Mouse (Mus musculus): ENCODE measurements around the gene Trex1. TPM values are rescaled to one million over a fixed set of nuclear protein-coding genes. Genes with fewer than 3 reads are reported as not detected.
A peak's percentile ranks its signal among the peaks of the same experiment; 100 is the strongest.

Gene Trex1
- total RNA-seq, 1 experiment: 7.4 TPM

- no peak overlapping the region for H3K27ac ChIP-seq (ENCODE audit: insufficient read depth, low read depth, low read length, poor library complexity, severe bottlenecking)
- peaks cover 26% of the 10 kb centered on the region for H3K36me3 ChIP-seq (ENCODE audit: control insufficient read depth, insufficient read depth, low read length, poor library complexity, severe bottlenecking)
- H3K9me3 ChIP-seq (ENCODE audit: control insufficient read depth, insufficient read depth, low read depth, low read length): no peaks in the 10 kb centered on the region
- in situ Hi-C loops (cut with MboI; ENCODE audit: low sequenced_read_pairs in 2 of 2, unreplicated experiment in 2 of 2): no loop called here
- H3K4me3 ChIP-seq (ENCODE audit: insufficient read depth in 1 of 2, low read depth in 1 of 2, low read length in 2 of 2, poor library complexity in 1 of 2, severe bottlenecking in 1 of 2): no peak overlapping the region
- no peak for DNase-seq (ENCODE audit: low read depth, low spot score)
- peaks cover 0 to 30% of the 10 kb centered on the region in 2 experiments; a peak in 2 of 4 replicates for H3K4me1 ChIP-seq (ENCODE audit: control insufficient read depth in 2 of 2, insufficient read depth in 2 of 2, low read length in 2 of 2, poor library complexity in 1 of 2)
- no peak for TF ChIP-seq HCFC1 (IDR thresholded peaks at IDR 0.05; ENCODE audit: borderline replicate concordance, insufficient read depth, low read length)
- TF ChIP-seq ZC3H11A (IDR thresholded peaks at IDR 0.05; ENCODE audit: borderline replicate concordance, low read depth, low read length): no peak
- no peak for TF ChIP-seq ZNF384 (IDR thresholded peaks at IDR 0.05; ENCODE audit: low read depth, low read length)
- TF ChIP-seq CHD2 (IDR thresholded peaks at IDR 0.05; ENCODE audit: low read depth, low read length): no peak
- TF ChIP-seq MAFK (IDR thresholded peaks at IDR 0.05; ENCODE audit: insufficient read depth, low read depth, low read length): no peak
- H3K9ac ChIP-seq (ENCODE audit: insufficient read depth, low read depth, low read length, poor library complexity, severe bottlenecking): no peak overlapping the region
Measured at GRCm38 (mm10) chr9:109056916-109057315, 2.6 kb downstream of the Trex1 start.

GRCm38 (mm10) chr9:109056081-109056690, 3.3 kb downstream of the Trex1 start:
- in situ Hi-C loops (cut with MboI; ENCODE audit: low sequenced_read_pairs in 2 of 2, unreplicated experiment in 2 of 2): no loop called here
- no peak overlapping the region for H3K27ac ChIP-seq (ENCODE audit: insufficient read depth, low read depth, low read length, poor library complexity, severe bottlenecking)
- H3K9me3 ChIP-seq (ENCODE audit: control insufficient read depth, insufficient read depth, low read depth, low read length): no peaks in the 10 kb centered on the region
- TF ChIP-seq ZC3H11A (IDR thresholded peaks at IDR 0.05; ENCODE audit: borderline replicate concordance, low read depth, low read length): no peak
- no peak for TF ChIP-seq CHD2 (IDR thresholded peaks at IDR 0.05; ENCODE audit: low read depth, low read length)
- TF ChIP-seq ZNF384 (IDR thresholded peaks at IDR 0.05; ENCODE audit: low read depth, low read length): no peak
- no peak for DNase-seq (ENCODE audit: low read depth, low spot score)
- H3K9ac ChIP-seq (ENCODE audit: insufficient read depth, low read depth, low read length, poor library complexity, severe bottlenecking): no peak overlapping the region
- H3K4me1 ChIP-seq (ENCODE audit: control insufficient read depth in 2 of 2, insufficient read depth in 2 of 2, low read length in 2 of 2, poor library complexity in 1 of 2): peaks cover 0 to 36% of the 10 kb centered on the region in 2 experiments; a peak in 2 of 4 replicates
- H3K36me3 ChIP-seq (ENCODE audit: control insufficient read depth, insufficient read depth, low read length, poor library complexity, severe bottlenecking): peaks cover 32% of the 10 kb centered on the region
- no peak overlapping the region for H3K4me3 ChIP-seq (ENCODE audit: insufficient read depth in 1 of 2, low read depth in 1 of 2, low read length in 2 of 2, poor library complexity in 1 of 2, severe bottlenecking in 1 of 2)

GRCm38 (mm10) chr9:109055271-109056030, 4.1 kb downstream of the Trex1 start:
- Histone ChIP-seq H3K4me3 (ENCODE audit: insufficient read depth in 1 of 2, low read depth in 1 of 2, low read length in 2 of 2, poor library complexity in 1 of 2, severe bottlenecking in 1 of 2) (no peak overlapping the region), H3K27ac (ENCODE audit: insufficient read depth, low read depth, low read length, poor library complexity, severe bottlenecking) (no peak overlapping the region), H3K9ac (ENCODE audit: insufficient read depth, low read depth, low read length, poor library complexity, severe bottlenecking) (no peak overlapping the region)

GRCm38 (mm10) chr9:109054712-109055111, 4.8 kb downstream of the Trex1 start:
- Histone ChIP-seq H3K9ac (ENCODE audit: insufficient read depth, low read depth, low read length, poor library complexity, severe bottlenecking) (peak overlapping the region; percentile 18; the same call in 1 of the 2 replicates), H3K4me1 (ENCODE audit: control insufficient read depth in 2 of 2, insufficient read depth in 2 of 2, low read length in 2 of 2, poor library complexity in 1 of 2) (peaks cover 0 to 31% of the 10 kb centered on the region in 2 experiments; a peak in 2 of 4 replicates), H3K27ac (ENCODE audit: insufficient read depth, low read depth, low read length, poor library complexity, severe bottlenecking) (no peak overlapping the region), H3K9me3 (ENCODE audit: control insufficient read depth, insufficient read depth, low read depth, low read length) (no peaks in the 10 kb centered on the region), H3K4me3 (ENCODE audit: insufficient read depth in 1 of 2, low read depth in 1 of 2, low read length in 2 of 2, poor library complexity in 1 of 2, severe bottlenecking in 1 of 2) (no peak overlapping the region), H3K36me3 (ENCODE audit: control insufficient read depth, insufficient read depth, low read length, poor library complexity, severe bottlenecking) (peaks cover 27% of the 10 kb centered on the region)
- in situ Hi-C loops (cut with MboI; ENCODE audit: low sequenced_read_pairs in 2 of 2, unreplicated experiment in 2 of 2): no loop called here
- TF ChIP-seq CHD2 (IDR thresholded peaks at IDR 0.05; ENCODE audit: low read depth, low read length): no peak
- no peak for DNase-seq (ENCODE audit: low read depth, low spot score)

More at GRCm38 (mm10) chr9:109055271-109056030, 4.1 kb downstream of the Trex1 start:
- Histone ChIP-seq H3K4me1 (ENCODE audit: control insufficient read depth in 2 of 2, insufficient read depth in 2 of 2, low read length in 2 of 2, poor library complexity in 1 of 2) (peaks cover 0 to 34% of the 10 kb centered on the region in 2 experiments; a peak in 2 of 4 replicates), H3K36me3 (ENCODE audit: control insufficient read depth, insufficient read depth, low read length, poor library complexity, severe bottlenecking) (peaks cover 32% of the 10 kb centered on the region), H3K9me3 (ENCODE audit: control insufficient read depth, insufficient read depth, low read depth, low read length) (no peaks in the 10 kb centered on the region)
- no peak for DNase-seq (ENCODE audit: low read depth, low spot score)
- TF ChIP-seq MAFK (IDR thresholded peaks at IDR 0.05; ENCODE audit: insufficient read depth, low read depth, low read length): no peak
- TF ChIP-seq CHD2 (IDR thresholded peaks at IDR 0.05; ENCODE audit: low read depth, low read length): no peak
- no peak for TF ChIP-seq HCFC1 (IDR thresholded peaks at IDR 0.05; ENCODE audit: borderline replicate concordance, insufficient read depth, low read length)
- no peak for TF ChIP-seq ZC3H11A (IDR thresholded peaks at IDR 0.05; ENCODE audit: borderline replicate concordance, low read depth, low read length)
- no peak for TF ChIP-seq ZNF384 (IDR thresholded peaks at IDR 0.05; ENCODE audit: low read depth, low read length)
- in situ Hi-C loops (cut with MboI; ENCODE audit: low sequenced_read_pairs in 2 of 2, unreplicated experiment in 2 of 2): no loop called here

Data from ES-E14 (cell line).